Mouse (Mus musculus) heart, embryonic 15.5 days (tissue): ENCODE data around the gene Lasp1. TPM values are rescaled to one million over a fixed set of nuclear protein-coding genes. Genes with fewer than 3 reads are reported as not detected.

ENCODE experiments used
- ATAC-seq: fragments of 200-750 bp; cut with Nextera tagmentation; replicated peaks from 2 replicates; pipeline ENCODE4 v1.8.0; 2017; ENCODE audit warnings: low read depth, moderate TSS enrichment; ENCODE audit not compliant: insufficient number of reproducible peaks, insufficient read depth, low FRiP score
- H3K27ac ChIP-seq: fragments of 300-500 bp; sonication (generic); 2 replicates; pipeline ENCODE4 v1.5.1; 2015; ENCODE audit warnings: mild to moderate bottlenecking, inconsistent platforms
- H3K27me3 ChIP-seq: fragments of 300-500 bp; sonication (generic); 2 replicates; pipeline ENCODE4 v1.6.1; 2015; ENCODE audit warnings: inconsistent platforms
- H3K36me3 ChIP-seq: fragments of 300-500 bp; sonication (generic); 2 replicates; pipeline ENCODE4 v1.6.1; 2015; ENCODE audit warnings: mild to moderate bottlenecking, inconsistent platforms
- H3K4me1 ChIP-seq: fragments of 300-500 bp; sonication (generic); replicated peaks from 2 replicates; pipeline ENCODE4 v1.6.1; 2015; ENCODE audit warnings: inconsistent platforms
- H3K4me2 ChIP-seq: fragments of 300-500 bp; sonication (generic); 2 replicates; pipeline ENCODE4 v1.6.1; 2015; ENCODE audit warnings: inconsistent platforms, mild to moderate bottlenecking, moderate library complexity
- H3K4me3 ChIP-seq: fragments of 300-500 bp; sonication (generic); 2 replicates; pipeline ENCODE4 v1.5.1; 2015; ENCODE audit warnings: mild to moderate bottlenecking, inconsistent platforms
- H3K9ac ChIP-seq: fragments of 300-500 bp; sonication (generic); 2 replicates; pipeline ENCODE4 v1.6.1; 2015; ENCODE audit warnings: mild to moderate bottlenecking, inconsistent platforms
- H3K9me3 ChIP-seq: fragments of 300-500 bp; sonication (generic); replicated peaks from 2 replicates; pipeline ENCODE4 v1.6.1; 2016; ENCODE audit warnings: inconsistent platforms
- WGBS: fragments of 180-500 bp; shearing (Covaris S2); methylation state at CpG from one replicate; pipeline ENCODE4 v1.1.7; 2015; ENCODE audit warnings: mixed read lengths; 5-methylcytosine and 5-hydroxymethylcytosine counted together
- polyA plus RNA-seq: library from polyadenylated mRNA; unstranded; fragments of >200 nt; fragmentation: Nextera tagmentation; extraction: Ambion mirVana; gene quantifications from 2 replicates; pipeline ENCODE4 v1.2.1, GENCODE M21; 2015

The Lasp1 gene
- polyA plus RNA-seq, 1 experiment from 2014 or later = 40.3 TPM

DNA sequence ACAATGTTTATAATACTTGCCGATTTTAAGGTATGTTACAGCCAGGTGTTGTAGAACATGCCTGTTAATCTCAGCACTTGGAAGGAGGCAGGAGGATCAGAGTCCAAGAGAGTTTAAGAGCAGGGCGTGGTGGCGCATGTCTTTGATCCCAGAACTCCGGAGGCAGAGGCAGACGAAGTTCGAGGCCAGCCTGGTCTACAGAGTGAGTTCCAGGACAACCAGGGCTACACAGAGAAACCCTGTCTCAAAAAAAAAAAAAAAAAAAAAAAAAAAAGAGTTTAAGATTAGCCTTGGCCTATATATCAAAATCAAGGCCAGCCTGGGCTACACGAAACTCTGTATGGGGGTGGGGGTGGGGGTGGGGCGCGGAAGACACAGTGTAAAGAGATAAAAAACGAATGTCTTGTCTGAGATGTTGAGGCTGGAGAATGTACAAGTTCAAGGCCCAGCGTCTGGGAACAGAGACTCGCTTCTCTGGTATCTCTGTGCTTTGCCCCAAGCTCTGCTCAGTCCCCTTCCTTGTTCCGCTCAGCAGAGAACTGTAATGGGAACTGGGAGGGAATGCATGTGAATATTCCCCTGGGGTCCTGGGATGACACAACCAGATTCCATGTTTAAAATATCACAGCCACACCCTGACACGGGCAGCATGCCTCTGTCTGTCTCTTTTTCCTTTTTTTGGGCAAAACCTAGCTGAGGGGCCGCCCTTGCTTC lies 1.3 kb upstream of the Lasp1 start:
- no peak overlapping the region for H3K27ac ChIP-seq

GRCm38 (mm10) chr11:97798083-97798435 lies 741 bp upstream of the Lasp1 start:
- Histone ChIP-seq H3K4me1 (peaks cover 29% of the 10 kb centered on the region), H3K9ac (0 out of 2 replicates have a peak overlapping the region, but pooled peaks have one; percentile 25), H3K27me3 (no peaks in the 10 kb centered on the region), H3K27ac (peak overlapping the region; percentile 37; the same call in 1 of the 2 replicates), H3K4me3 (peak overlapping the region; percentile 83), H3K9me3 (no peaks in the 10 kb centered on the region), H3K36me3 (no peaks in the 10 kb centered on the region), H3K4me2 (peak overlapping the region; percentile 93; the same call in 1 of the 2 replicates)
- ATAC-seq = no peak
- 47% methylated on average over 8 of the region's 8 CpGs for WGBS

More for the DNA sequence above, 1.3 kb upstream of the Lasp1 start:
- Histone ChIP-seq H3K4me2 (no peak overlapping the region), H3K9me3 (no peaks in the 10 kb centered on the region), H3K4me3 (no peak overlapping the region), H3K4me1 (peaks cover 26% of the 10 kb centered on the region), H3K27me3 (no peaks in the 10 kb centered on the region), H3K36me3 (no peaks in the 10 kb centered on the region), H3K9ac (no peak overlapping the region)
- 64% methylated on average over 15 of the region's 15 CpGs for WGBS
- ATAC-seq = no peak

- WGBS = under 1% methylated on average over 69 of the region's 71 CpGs
- Histone ChIP-seq H3K36me3 (no peaks in the 10 kb centered on the region), H3K4me1 (peaks cover 38% of the 10 kb centered on the region), H3K4me2 (peak overlapping the region; percentile 93), H3K4me3 (peak overlapping the region; percentile 83), H3K27me3 (no peaks in the 10 kb centered on the region), H3K27ac (peak overlapping the region; percentile 94), H3K9ac (peak overlapping the region; percentile 80), H3K9me3 (no peaks in the 10 kb centered on the region)
- peak; percentile 83 for ATAC-seq
Observed at GRCm38 (mm10) chr11:97799146-97799993, 570 bp downstream of the Lasp1 start.

GRCm38 (mm10) chr11:97799994-97800690 lies 1.3 kb downstream of the Lasp1 start:
- no peaks in the 10 kb centered on the region for H3K9me3 ChIP-seq
- peak overlapping the region; percentile 94 for H3K27ac ChIP-seq
- H3K36me3 ChIP-seq = no peaks in the 10 kb centered on the region
- peaks cover 45% of the 10 kb centered on the region for H3K4me1 ChIP-seq
- H3K4me3 ChIP-seq = peak overlapping the region; percentile 83
- H3K27me3 ChIP-seq = no peaks in the 10 kb centered on the region
- 1% methylated on average over 39 of the region's 43 CpGs for WGBS
- peak; percentile 71 for ATAC-seq
- peak overlapping the region; percentile 93 for H3K4me2 ChIP-seq
- peak overlapping the region; percentile 80 for H3K9ac ChIP-seq

GRCm38 (mm10) chr11:97800691-97801408 lies 2.0 kb downstream of the Lasp1 start:
- H3K4me1 ChIP-seq = peaks cover 53% of the 10 kb centered on the region

GRCm38 (mm10) chr11:97801409-97802193 lies 2.8 kb downstream of the Lasp1 start:
- H3K27ac ChIP-seq = peak overlapping the region; percentile 94
- peak overlapping the region; percentile 83 for H3K4me3 ChIP-seq
- ATAC-seq = no peak
- no peaks in the 10 kb centered on the region for H3K9me3 ChIP-seq
- WGBS = 27% methylated on average over 8 of the region's 8 CpGs
- H3K36me3 ChIP-seq = no peaks in the 10 kb centered on the region
- peaks cover 60% of the 10 kb centered on the region for H3K4me1 ChIP-seq
- peak overlapping the region; percentile 80 for H3K9ac ChIP-seq
- no peaks in the 10 kb centered on the region for H3K27me3 ChIP-seq
- H3K4me2 ChIP-seq = peak overlapping the region; percentile 93

More at GRCm38 (mm10) chr11:97800691-97801408, 2.0 kb downstream of the Lasp1 start:
- no peaks in the 10 kb centered on the region for H3K27me3 ChIP-seq
- 4% methylated on average over 17 of the region's 17 CpGs for WGBS
- H3K27ac ChIP-seq = peak overlapping the region; percentile 94
- peak overlapping the region; percentile 93 for H3K4me2 ChIP-seq
- H3K4me3 ChIP-seq = peak overlapping the region; percentile 83
- ATAC-seq = no peak
- H3K9me3 ChIP-seq = no peaks in the 10 kb centered on the region
- H3K36me3 ChIP-seq = no peaks in the 10 kb centered on the region
- H3K9ac ChIP-seq = peak overlapping the region; percentile 80

DNA sequence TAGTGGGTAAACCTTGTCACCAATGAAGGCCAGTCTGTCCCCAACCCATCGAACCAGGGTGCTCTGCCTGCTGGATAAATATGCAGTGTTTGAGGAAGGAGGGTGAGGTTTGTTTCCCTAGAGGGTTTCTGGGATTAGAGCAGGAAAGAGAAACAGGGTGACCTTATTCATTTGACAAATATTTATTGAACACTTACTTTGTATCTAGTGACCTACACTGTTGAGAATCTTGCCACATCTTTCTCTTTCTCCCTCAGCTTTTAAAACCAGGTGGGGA lies 3.3 kb downstream of the Lasp1 start:
- 7% methylated on average over 1 of the region's 1 CpGs for WGBS
- Histone ChIP-seq H3K4me1 (peaks cover 65% of the 10 kb centered on the region), H3K9me3 (no peaks in the 10 kb centered on the region), H3K27me3 (no peaks in the 10 kb centered on the region), H3K4me3 (no peak overlapping the region), H3K36me3 (0 out of 2 replicates have a peak, but pooled peaks cover 3% of the 10 kb centered on the region), H3K4me2 (peak overlapping the region; percentile 93), H3K9ac (no peak overlapping the region), H3K27ac (peak overlapping the region; percentile 94)
- no peak for ATAC-seq

DNA sequence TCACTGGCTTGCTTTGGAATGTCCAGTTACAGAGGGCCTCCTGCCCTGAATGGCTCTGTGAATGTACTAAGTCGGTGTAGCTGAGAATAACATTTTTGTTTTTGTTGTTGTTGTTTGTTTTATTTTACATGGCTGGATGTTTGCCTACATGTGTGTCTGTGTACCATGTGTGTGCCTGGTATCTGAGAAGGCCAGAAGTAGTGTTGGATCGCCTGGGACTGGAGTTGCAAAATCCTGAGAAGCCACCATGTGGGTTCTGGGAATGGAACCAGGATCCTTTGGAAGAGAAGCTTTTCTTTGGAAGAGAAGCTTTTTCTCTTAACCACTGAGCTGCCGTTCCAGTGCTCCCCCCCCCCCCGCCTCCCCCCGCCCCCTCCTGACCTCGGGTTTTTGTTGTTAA lies 3.7 kb downstream of the Lasp1 start:
- Histone ChIP-seq H3K27ac (peak overlapping the region; percentile 94; the same call in 1 of the 2 replicates), H3K4me2 (no peak overlapping the region)

GRCm38 (mm10) chr11:97803847-97804246 lies 5.0 kb downstream of the Lasp1 start:
- H3K36me3 ChIP-seq = 0 out of 2 replicates have a peak, but pooled peaks cover 3% of the 10 kb centered on the region
- no peak for ATAC-seq
- no peak overlapping the region for H3K4me3 ChIP-seq
- H3K9me3 ChIP-seq = no peaks in the 10 kb centered on the region
- H3K9ac ChIP-seq = no peak overlapping the region
- peak overlapping the region; percentile 92 for H3K27ac ChIP-seq
- H3K4me1 ChIP-seq = peaks cover 75% of the 10 kb centered on the region
- H3K4me2 ChIP-seq = no peak overlapping the region
- 65% methylated on average over 5 of the region's 5 CpGs for WGBS
- H3K27me3 ChIP-seq = no peaks in the 10 kb centered on the region

More for the DNA sequence above, 3.7 kb downstream of the Lasp1 start:
- Histone ChIP-seq H3K9me3 (no peaks in the 10 kb centered on the region), H3K36me3 (0 out of 2 replicates have a peak, but pooled peaks cover 3% of the 10 kb centered on the region), H3K9ac (no peak overlapping the region), H3K4me1 (peaks cover 68% of the 10 kb centered on the region), H3K27me3 (no peaks in the 10 kb centered on the region), H3K4me3 (no peak overlapping the region)
- 58% methylated on average over 6 of the region's 6 CpGs for WGBS
- no peak for ATAC-seq
